Mouse (Mus musculus): Measurements from ENCODE around the gene Srebf2. TPM values are rescaled to one million over a fixed set of nuclear protein-coding genes. Genes with fewer than 3 reads are reported as not detected.

The Srebf2 gene
- polyA plus RNA-seq, 1 experiment, result 240 TPM

GRCm38 (mm10) chr15:82224602-82225215, 77.7 kb downstream of the Srebf2 start:
- 0 out of 2 replicates have a peak overlapping the region, but pooled peaks have one; percentile 64 for H3K4me3 ChIP-seq (ENCODE audit: low read depth, low read length)
- H3K36me3 ChIP-seq (ENCODE audit: control insufficient read depth, insufficient read depth, low read length), result no peaks in the 10 kb centered on the region
- H3K27me3 ChIP-seq (ENCODE audit: control insufficient read depth, insufficient read depth, low read length), result peaks cover 21% of the 10 kb centered on the region
- TF ChIP-seq POLR2A (IDR thresholded peaks at IDR 0.05; ENCODE audit: low read depth, low read length) (no peak), CTCF (IDR thresholded peaks at IDR 0.05; ENCODE audit: extremely low read depth, insufficient read length, insufficient replicate concordance, low read depth, low read length) (no peak)
- H3K27ac ChIP-seq (ENCODE audit: insufficient read depth, low read depth, low read length), result no peak overlapping the region; the same call in 1 of the 2 replicates
- 36% methylated on average over 7 of the region's 7 CpGs for WGBS
- peaks cover 9% of the 10 kb centered on the region for H3K4me1 ChIP-seq (ENCODE audit: control insufficient read depth, insufficient read depth, insufficient read length, low read length)

GRCm38 (mm10) chr15:82225769-82226168, 78.8 kb downstream of the Srebf2 start:
- Histone ChIP-seq H3K4me1 (ENCODE audit: control insufficient read depth, insufficient read depth, insufficient read length, low read length) (peaks cover 9% of the 10 kb centered on the region), H3K4me3 (ENCODE audit: low read depth, low read length) (no peak overlapping the region), H3K27ac (ENCODE audit: insufficient read depth, low read depth, low read length) (no peak overlapping the region), H3K36me3 (ENCODE audit: control insufficient read depth, insufficient read depth, low read length) (no peaks in the 10 kb centered on the region), H3K27me3 (ENCODE audit: control insufficient read depth, insufficient read depth, low read length) (peaks cover 21% of the 10 kb centered on the region)
- 82% methylated on average over 5 of the region's 5 CpGs for WGBS
- TF ChIP-seq CTCF (IDR thresholded peaks at IDR 0.05; ENCODE audit: extremely low read depth, insufficient read length, insufficient replicate concordance, low read depth, low read length) (no peak), POLR2A (IDR thresholded peaks at IDR 0.05; ENCODE audit: low read depth, low read length) (no peak)

GRCm38 (mm10) chr15:82229542-82230045, 82.6 kb downstream of the Srebf2 start:
- Histone ChIP-seq H3K4me1 (ENCODE audit: control insufficient read depth, insufficient read depth, insufficient read length, low read length) (no peaks in the 10 kb centered on the region; the same call in 1 of the 2 replicates), H3K4me3 (ENCODE audit: low read depth, low read length) (no peak overlapping the region), H3K27me3 (ENCODE audit: control insufficient read depth, insufficient read depth, low read length) (peaks cover 6% of the 10 kb centered on the region), H3K36me3 (ENCODE audit: control insufficient read depth, insufficient read depth, low read length) (no peaks in the 10 kb centered on the region), H3K27ac (ENCODE audit: insufficient read depth, low read depth, low read length) (no peak overlapping the region)
- 45% methylated on average over 11 of the region's 11 CpGs for WGBS
- TF ChIP-seq CTCF (IDR thresholded peaks at IDR 0.05; ENCODE audit: extremely low read depth, insufficient read length, insufficient replicate concordance, low read depth, low read length) (no peak), POLR2A (IDR thresholded peaks at IDR 0.05; ENCODE audit: low read depth, low read length) (no peak)

GRCm38 (mm10) chr15:82230098-82230611, 83.2 kb downstream of the Srebf2 start:
- TF ChIP-seq CTCF (IDR thresholded peaks at IDR 0.05; ENCODE audit: extremely low read depth, insufficient read length, insufficient replicate concordance, low read depth, low read length) (no peak), POLR2A (IDR thresholded peaks at IDR 0.05; ENCODE audit: low read depth, low read length) (no peak)
- Histone ChIP-seq H3K36me3 (ENCODE audit: control insufficient read depth, insufficient read depth, low read length) (no peaks in the 10 kb centered on the region), H3K4me1 (ENCODE audit: control insufficient read depth, insufficient read depth, insufficient read length, low read length) (no peaks in the 10 kb centered on the region), H3K27ac (ENCODE audit: insufficient read depth, low read depth, low read length) (no peak overlapping the region), H3K27me3 (ENCODE audit: control insufficient read depth, insufficient read depth, low read length) (peaks cover 4% of the 10 kb centered on the region), H3K4me3 (ENCODE audit: low read depth, low read length) (no peak overlapping the region)
- WGBS, result 75% methylated on average over 6 of the region's 6 CpGs

GRCm38 (mm10) chr15:82231100-82231499, 84.1 kb downstream of the Srebf2 start:
- H3K4me1 ChIP-seq (ENCODE audit: control insufficient read depth, insufficient read depth, insufficient read length, low read length), result no peaks in the 10 kb centered on the region
- no peak overlapping the region for H3K4me3 ChIP-seq (ENCODE audit: low read depth, low read length)
- no peaks in the 10 kb centered on the region for H3K27me3 ChIP-seq (ENCODE audit: control insufficient read depth, insufficient read depth, low read length)
- 51% methylated on average over 4 of the region's 4 CpGs for WGBS
- H3K36me3 ChIP-seq (ENCODE audit: control insufficient read depth, insufficient read depth, low read length), result no peaks in the 10 kb centered on the region
- TF ChIP-seq CTCF (IDR thresholded peaks at IDR 0.05; ENCODE audit: extremely low read depth, insufficient read length, insufficient replicate concordance, low read depth, low read length) (no peak), POLR2A (IDR thresholded peaks at IDR 0.05; ENCODE audit: low read depth, low read length) (no peak)
- H3K27ac ChIP-seq (ENCODE audit: insufficient read depth, low read depth, low read length), result no peak overlapping the region

- 66% methylated on average over 11 of the region's 11 CpGs for WGBS
- no peaks in the 10 kb centered on the region for H3K36me3 ChIP-seq (ENCODE audit: control insufficient read depth, insufficient read depth, low read length)
- no peaks in the 10 kb centered on the region for H3K4me1 ChIP-seq (ENCODE audit: control insufficient read depth, insufficient read depth, insufficient read length, low read length)
- H3K4me3 ChIP-seq (ENCODE audit: low read depth, low read length), result no peak overlapping the region
- no peak overlapping the region for H3K27ac ChIP-seq (ENCODE audit: insufficient read depth, low read depth, low read length)
- no peaks in the 10 kb centered on the region for H3K27me3 ChIP-seq (ENCODE audit: control insufficient read depth, insufficient read depth, low read length)
- TF ChIP-seq POLR2A (IDR thresholded peaks at IDR 0.05; ENCODE audit: low read depth, low read length) (no peak), CTCF (IDR thresholded peaks at IDR 0.05; ENCODE audit: extremely low read depth, insufficient read length, insufficient replicate concordance, low read depth, low read length) (no peak)
These were observed 84.8 kb downstream of the Srebf2 start for GRCm38 (mm10) chr15:82231591-82232378.

GRCm38 (mm10) chr15:82232651-82233050, 85.7 kb downstream of the Srebf2 start:
- Histone ChIP-seq H3K4me3 (ENCODE audit: low read depth, low read length) (no peak overlapping the region), H3K27ac (ENCODE audit: insufficient read depth, low read depth, low read length) (no peak overlapping the region), H3K36me3 (ENCODE audit: control insufficient read depth, insufficient read depth, low read length) (no peaks in the 10 kb centered on the region), H3K4me1 (ENCODE audit: control insufficient read depth, insufficient read depth, insufficient read length, low read length) (no peaks in the 10 kb centered on the region), H3K27me3 (ENCODE audit: control insufficient read depth, insufficient read depth, low read length) (no peaks in the 10 kb centered on the region)
- no peak for TF ChIP-seq CTCF (IDR thresholded peaks at IDR 0.05; ENCODE audit: extremely low read depth, insufficient read length, insufficient replicate concordance, low read depth, low read length)
- TF ChIP-seq POLR2A (IDR thresholded peaks at IDR 0.05; ENCODE audit: low read depth, low read length), result no peak
- WGBS, result 85% methylated on average over 4 of the region's 4 CpGs
